In genomic region chr10:42018016-42018949, GRCm38 (mm10) we compare ENCODE assay signal across 8 mouse cellular contexts. TPM values are rescaled to one million over a fixed set of nuclear protein-coding genes. Genes with fewer than 3 reads are reported as not detected.
A peak's percentile ranks its signal among the peaks of the same experiment; 100 is the strongest.
DNase-seq lines count a peak whose midpoint lies in the region; ATAC-seq and TF ChIP-seq lines count a peak whose summit lies in the region.

Armc2 (minus strand) TSS chr10:42018442.

- peak; percentile 80 for DNase-seq in CD4-positive, CD25-positive, alpha-beta regulatory T cell, adult 2 months (ENCODE audit: low read depth, low spot score)
- DNase-seq in brain, embryonic 18.5 days (ENCODE audit: low read depth, low spot score) = peak; percentile 70
- peak; percentile 75 for DNase-seq in kidney, postnatal 0 days (ENCODE audit: low spot score)
- DNase-seq in natural killer cell, adult 2 months (ENCODE audit: low spot score in 2 of 2) = peak; percentile 25 to 39

- 2% methylated on average over 58 of the region's 58 CpGs for WGBS in heart, embryonic 13.5 days
- 2% methylated on average over 55 of the region's 58 CpGs for WGBS in kidney, postnatal 0 days
- 3% methylated on average over 54 of the region's 58 CpGs for WGBS in liver, embryonic 12.5 days (ENCODE audit: insufficient replicate concordance)
- 3% methylated on average over 58 of the region's 58 CpGs for WGBS in stomach, embryonic 14.5 days

- H3K4me2 ChIP-seq in heart, embryonic 13.5 days = peak within 1 kb of the TSS; percentile 86
- peak within 1 kb of the TSS; percentile 60 for H3K4me2 ChIP-seq in kidney, postnatal 0 days (ENCODE audit: low read length)
- peak within 1 kb of the TSS; percentile 87 for H3K4me2 ChIP-seq in liver, embryonic 12.5 days
- H3K4me2 ChIP-seq in stomach, embryonic 14.5 days (replicated peaks; ENCODE audit: low read depth, low read length) = peak within 1 kb of the TSS; percentile 86

- H3K9me3 ChIP-seq in heart, embryonic 13.5 days = no peaks in the 10 kb centered on the region
- no peaks in the 10 kb centered on the region for H3K9me3 ChIP-seq in kidney, postnatal 0 days (replicated peaks; ENCODE audit: low read length)
- no peaks in the 10 kb centered on the region for H3K9me3 ChIP-seq in liver, embryonic 12.5 days (replicated peaks)
- no peaks in the 10 kb centered on the region for H3K9me3 ChIP-seq in stomach, embryonic 14.5 days (ENCODE audit: control insufficient read depth, low read depth, low read length)

- no peak within 1 kb of the TSS for H3K27ac ChIP-seq in heart, embryonic 13.5 days (replicated peaks)
- no peak within 1 kb of the TSS for H3K27ac ChIP-seq in kidney, postnatal 0 days
- H3K27ac ChIP-seq in liver, embryonic 12.5 days = no peak within 1 kb of the TSS
- H3K27ac ChIP-seq in stomach, embryonic 14.5 days (ENCODE audit: low read length) = no peak within 1 kb of the TSS

- ATAC-seq in erythroblast, adult 5-6 weeks (replicated peaks; ENCODE audit: low FRiP score, poor library complexity, severe bottlenecking) = peak; percentile 92
- peak; percentile 85 for ATAC-seq in heart, embryonic 13.5 days (ENCODE audit: extremely low read depth, insufficient number of reproducible peaks, low FRiP score, low TSS enrichment)
- ATAC-seq in kidney, postnatal 0 days (replicated peaks; ENCODE audit: low FRiP score, low read depth) = peak; percentile 90
- peak; percentile 95 for ATAC-seq in liver, embryonic 12.5 days
- ATAC-seq in stomach, embryonic 14.5 days (ENCODE audit: insufficient number of reproducible peaks, insufficient read depth, low FRiP score, low read depth) = peak; percentile 95

- H3K36me3 ChIP-seq in heart, embryonic 13.5 days = no peaks in the 10 kb centered on the region
- H3K36me3 ChIP-seq in kidney, postnatal 0 days (ENCODE audit: insufficient read depth, low read length) = no peaks in the 10 kb centered on the region
- no peaks in the 10 kb centered on the region for H3K36me3 ChIP-seq in liver, embryonic 12.5 days
- H3K36me3 ChIP-seq in stomach, embryonic 14.5 days (ENCODE audit: control insufficient read depth, insufficient read depth, low read length) = no peaks in the 10 kb centered on the region

- peaks cover 51% of the 10 kb centered on the region for H3K27me3 ChIP-seq in heart, embryonic 13.5 days (replicated peaks)
- H3K27me3 ChIP-seq in kidney, postnatal 0 days (ENCODE audit: insufficient read depth, low read length) = no peaks in the 10 kb centered on the region
- H3K27me3 ChIP-seq in liver, embryonic 12.5 days (replicated peaks) = peaks cover 39% of the 10 kb centered on the region
- H3K27me3 ChIP-seq in stomach, embryonic 14.5 days (ENCODE audit: control insufficient read depth, insufficient read depth, low read length) = no peaks in the 10 kb centered on the region

- peak within 1 kb of the TSS; percentile 62 for H3K4me3 ChIP-seq in heart, embryonic 13.5 days
- H3K4me3 ChIP-seq in kidney, postnatal 0 days (replicated peaks; ENCODE audit: low read depth, low read length) = peak within 1 kb of the TSS; percentile 45
- H3K4me3 ChIP-seq in liver, embryonic 12.5 days = peak within 1 kb of the TSS; percentile 60
- peak within 1 kb of the TSS; percentile 53 for H3K4me3 ChIP-seq in stomach, embryonic 14.5 days (ENCODE audit: low read depth, low read length)

- peak within 1 kb of the TSS; percentile 79 for H3K9ac ChIP-seq in heart, embryonic 13.5 days
- peak within 1 kb of the TSS; percentile 43; the same call in 1 of the 2 replicates for H3K9ac ChIP-seq in kidney, postnatal 0 days (ENCODE audit: low read depth, low read length)
- H3K9ac ChIP-seq in liver, embryonic 12.5 days = peak within 1 kb of the TSS; percentile 56
- H3K9ac ChIP-seq in stomach, embryonic 14.5 days (replicated peaks; ENCODE audit: low read depth, low read length) = no peak within 1 kb of the TSS

- peaks cover 6% of the 10 kb centered on the region for H3K4me1 ChIP-seq in heart, embryonic 13.5 days
- H3K4me1 ChIP-seq in kidney, postnatal 0 days (replicated peaks; ENCODE audit: insufficient read depth, low read length) = no peaks in the 10 kb centered on the region
- H3K4me1 ChIP-seq in liver, embryonic 12.5 days = peaks cover 14% of the 10 kb centered on the region
- H3K4me1 ChIP-seq in stomach, embryonic 14.5 days (ENCODE audit: control insufficient read depth, insufficient read depth, low read length) = 0 out of 2 replicates have a peak, but pooled peaks cover 2% of the 10 kb centered on the region

- TF ChIP-seq CTCF in kidney, postnatal 0 days (IDR thresholded peaks at IDR 0.05; ENCODE audit: low read depth) = no peak

RNA-seq across cellular contexts. Expression of gene Armc2, which starts in this region (rescaled TPM):
- total RNA-seq in erythroblast, adult 5-6 weeks (2015; ENCODE audit: low replicate concordance) = not detected in 2 replicates
- not detected in 2 replicates for total RNA-seq in erythroblast, adult 5-6 weeks (2017; ENCODE audit: low replicate concordance)
- polyA plus RNA-seq in heart, embryonic 13.5 days (2015; fragmentation: Nextera tagmentation; extraction: Ambion mirVana) = 0.94 and 1.2 TPM in 2 replicates
- polyA plus RNA-seq in kidney, postnatal 0 days (2015; fragmentation: Nextera tagmentation; extraction: Ambion mirVana) = 0.71 and 1.4 TPM in 2 replicates
- 0.23 and 0.57 TPM in 2 replicates for polyA plus RNA-seq in liver, embryonic 12.5 days (2016; fragmentation: Nextera tagmentation; extraction: Ambion mirVana)
- 1.9 and 2.2 TPM in 2 replicates for polyA plus RNA-seq in stomach, embryonic 14.5 days (2014; fragmentation: Nextera tagmentation; extraction: Ambion mirVana)

Comparison
In these comparisons a context has a peak if more than half of its experiments do, and no peak if none do; other contexts are left out.
1. Peak in ATAC-seq in erythroblast, adult 5-6 weeks; RNA of the gene not detected or under 1 TPM.
2. Peak in ATAC-seq, H3K4me3 ChIP-seq, H3K9ac ChIP-seq and H3K4me2 ChIP-seq in liver, embryonic 12.5 days; RNA of the gene not detected or under 1 TPM.